Mouse (Mus musculus) embryo, embryonic 9.5 days (tissue): ENCODE results near the gene Arhgap17.

Experiments used
- DNase-seq: peaks from one replicate; pipeline ENCODE4 v3.0.0-alpha.2; 2017; ENCODE audit errors: extremely low spot score

Gene Arhgap17

DNA sequence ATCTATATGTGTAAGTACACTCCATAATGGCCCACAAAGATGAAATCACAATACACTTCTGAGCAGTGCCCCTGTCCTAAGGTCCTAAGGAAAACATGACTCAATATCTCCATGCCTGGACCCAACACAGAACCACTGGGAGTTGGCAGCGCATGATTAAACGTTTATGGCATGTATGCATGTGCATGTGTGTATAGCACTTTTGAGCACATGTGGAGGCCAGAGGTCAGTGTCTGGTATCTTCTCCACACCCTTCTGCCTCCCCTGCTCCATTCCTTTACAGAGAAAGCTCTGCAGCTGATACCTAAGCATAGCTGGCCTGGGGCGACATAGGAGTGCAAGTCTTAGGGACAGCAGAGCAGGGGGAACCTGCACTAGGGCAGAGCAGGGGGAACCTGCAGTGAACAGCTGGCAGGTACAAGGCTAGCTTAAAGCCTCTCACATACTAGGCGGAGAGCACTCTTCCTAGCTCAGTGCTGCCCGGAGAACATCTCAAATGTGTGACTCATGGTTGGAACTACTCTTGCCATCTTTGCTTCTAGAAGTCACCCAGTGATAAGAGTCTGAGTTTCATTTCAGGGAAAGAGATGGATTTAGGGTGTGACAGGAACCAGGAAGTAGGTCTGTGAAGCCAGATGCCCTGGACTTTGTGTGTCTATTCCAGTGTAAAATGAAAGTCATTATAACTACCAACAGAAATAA, 25.5 kb downstream of the Arhgap17 start:
- DNase-seq: no peak

DNA sequence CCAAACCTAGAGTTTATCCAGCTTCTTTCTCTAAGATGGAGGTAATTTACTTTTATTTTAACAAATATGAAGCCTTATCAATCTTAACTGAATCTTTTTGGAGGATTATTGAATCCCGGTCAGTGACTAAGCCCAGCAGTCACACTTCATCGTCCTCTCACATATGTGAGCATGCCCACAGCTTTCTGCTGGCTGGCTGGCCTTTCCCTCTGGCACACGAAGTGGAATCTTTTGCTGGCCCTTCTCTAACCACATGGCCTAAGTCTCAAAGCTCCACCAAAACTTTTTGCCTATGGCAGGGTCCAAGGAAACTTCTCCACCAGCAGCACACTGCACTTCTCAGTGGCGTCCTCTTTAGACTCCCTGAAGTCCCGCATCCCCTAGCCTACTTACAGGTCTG, 27.8 kb downstream of the Arhgap17 start:
- no peak for DNase-seq

DNA sequence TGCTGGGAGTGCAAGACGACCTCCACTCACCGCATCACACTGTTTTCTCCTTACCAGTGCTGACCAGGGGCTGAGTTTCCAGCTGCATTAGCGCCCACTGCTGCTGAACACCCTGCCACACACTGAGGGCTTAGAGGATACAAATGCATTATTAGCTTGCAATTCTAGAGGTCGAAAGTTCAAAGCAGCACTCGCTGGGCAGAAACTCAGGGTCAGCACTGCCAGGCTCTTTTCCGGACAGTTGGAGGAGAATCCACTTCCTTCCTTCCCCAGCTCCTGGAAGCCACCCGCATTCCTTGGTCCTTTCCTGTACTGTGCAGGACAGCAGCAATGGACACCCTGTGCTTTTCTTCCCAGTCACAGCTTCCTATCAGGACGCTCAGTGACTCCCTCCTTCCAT, 31.4 kb downstream of the Arhgap17 start:
- no peak for DNase-seq

- DNase-seq: no peak
These were observed 33.4 kb downstream of the Arhgap17 start for GRCm38 (mm10) chr7:123336322-123336721.

DNA sequence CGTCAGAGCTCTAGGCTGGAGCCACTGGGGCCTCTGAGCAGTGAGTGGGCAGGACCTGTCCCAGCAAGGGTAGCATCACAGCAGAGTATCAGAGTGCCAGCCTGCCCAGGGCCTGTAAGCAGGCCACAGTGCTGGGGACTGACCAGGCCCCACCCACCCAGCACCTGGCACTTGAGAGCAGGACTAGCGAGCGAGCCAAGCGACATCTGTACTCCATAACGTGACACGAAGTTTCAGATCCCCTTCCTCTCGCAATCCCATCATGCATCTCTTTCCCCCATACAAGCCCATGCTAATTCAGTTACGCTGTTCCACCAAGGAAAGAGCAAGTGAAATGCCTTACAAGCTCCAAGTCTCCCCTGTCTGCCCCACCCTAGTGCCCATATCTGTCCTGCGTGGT, 39.2 kb downstream of the Arhgap17 start:
- DNase-seq: no peak

- DNase-seq: no peak
These were observed 41.8 kb downstream of the Arhgap17 start for GRCm38 (mm10) chr7:123327909-123328308.

DNA sequence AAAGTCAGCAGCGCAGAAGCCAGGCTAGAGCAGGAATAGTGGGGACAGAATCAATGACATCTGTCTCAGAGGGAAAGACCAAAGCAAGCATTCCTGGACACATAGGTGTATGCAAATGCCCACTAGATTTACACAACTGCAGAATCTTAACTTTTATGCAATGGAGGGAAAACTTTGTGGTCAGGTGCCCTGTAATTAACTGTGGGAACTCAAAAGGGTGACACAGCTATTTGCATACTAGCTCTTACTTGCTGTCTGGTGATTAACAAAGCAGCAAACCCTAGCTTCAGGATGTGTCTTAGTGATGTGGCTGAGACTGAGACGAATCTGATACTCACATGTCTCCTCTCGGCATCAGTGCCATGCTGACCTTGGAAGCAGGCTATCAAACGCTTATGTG, 42.8 kb downstream of the Arhgap17 start:
- no peak for DNase-seq

GRCm38 (mm10) chr7:123326062-123326461, 43.7 kb downstream of the Arhgap17 start:
- DNase-seq: no peak

GRCm38 (mm10) chr7:123324105-123324504, 45.6 kb downstream of the Arhgap17 start:
- no peak for DNase-seq

DNA sequence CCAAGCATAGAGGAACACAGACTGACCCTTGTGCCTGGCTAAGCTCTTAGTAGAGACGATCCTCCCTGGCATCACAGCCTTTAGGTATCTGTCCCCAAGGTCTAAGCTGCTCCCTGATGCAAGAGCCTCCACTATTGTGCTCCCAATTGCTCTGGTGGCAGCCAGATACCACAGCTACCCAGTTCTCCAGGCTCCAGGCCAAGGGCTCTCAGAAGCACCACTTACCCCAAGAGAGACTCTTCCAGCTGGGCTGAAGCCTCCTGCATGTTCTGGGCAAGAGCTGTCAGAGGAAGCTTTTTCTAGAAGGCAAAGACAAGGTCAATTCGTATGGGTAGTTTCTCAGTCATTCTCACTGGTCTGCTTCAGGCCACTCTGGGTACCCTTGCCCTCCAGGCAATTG, 46.3 kb downstream of the Arhgap17 start:
- DNase-seq: no peak

DNA sequence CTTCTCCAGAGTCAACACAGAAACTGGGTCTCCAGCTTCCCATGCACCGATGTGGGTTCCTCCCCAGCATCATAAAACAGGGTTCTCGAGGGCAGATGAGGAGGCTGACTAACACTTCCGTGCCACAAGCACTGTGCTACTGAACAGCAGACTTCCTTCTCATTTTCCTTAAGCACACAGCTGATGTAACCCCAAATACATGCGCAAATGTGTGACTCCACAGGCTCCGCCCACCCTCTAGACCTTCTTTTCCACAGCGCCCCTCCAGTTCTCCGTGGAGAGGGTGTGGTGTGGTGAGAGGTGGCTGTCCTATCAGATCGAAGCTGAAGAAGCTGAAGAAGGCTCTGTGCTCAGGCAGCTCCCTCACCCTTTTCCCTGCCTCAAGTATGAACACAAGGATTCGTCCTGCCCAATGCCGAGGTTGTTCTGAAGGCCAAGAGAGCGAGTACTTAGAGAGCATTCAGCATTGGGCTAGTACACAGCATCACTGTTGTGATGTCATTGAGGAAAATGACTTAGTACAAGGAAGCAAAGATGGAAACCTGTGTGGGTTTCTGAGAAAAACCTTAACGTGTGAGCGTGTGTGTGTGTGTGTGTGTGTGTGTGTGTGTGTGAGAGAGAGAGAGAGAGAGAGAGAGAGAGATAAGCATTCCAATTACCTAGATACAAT, 47.1 kb downstream of the Arhgap17 start:
- DNase-seq: no peak

DNA sequence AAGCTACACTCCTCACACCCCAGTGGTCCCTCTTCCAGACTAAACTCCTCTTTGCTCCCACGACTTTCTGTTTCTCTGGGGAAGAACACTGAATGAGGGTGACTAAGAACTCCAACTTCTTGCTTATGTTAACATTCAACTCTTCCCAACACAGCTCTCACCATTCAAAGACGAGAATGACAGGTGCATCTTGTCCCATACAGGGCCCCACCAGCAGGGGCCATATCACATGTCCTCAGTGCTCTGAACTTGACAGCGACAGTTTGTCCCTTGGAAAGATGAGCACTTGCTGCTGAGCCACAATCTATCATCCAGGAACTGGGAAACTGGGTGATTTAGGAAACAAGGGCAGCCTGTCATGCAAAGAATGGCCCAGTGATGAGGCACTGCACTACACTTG, 57.0 kb downstream of the Arhgap17 start:
- DNase-seq: no peak

DNA sequence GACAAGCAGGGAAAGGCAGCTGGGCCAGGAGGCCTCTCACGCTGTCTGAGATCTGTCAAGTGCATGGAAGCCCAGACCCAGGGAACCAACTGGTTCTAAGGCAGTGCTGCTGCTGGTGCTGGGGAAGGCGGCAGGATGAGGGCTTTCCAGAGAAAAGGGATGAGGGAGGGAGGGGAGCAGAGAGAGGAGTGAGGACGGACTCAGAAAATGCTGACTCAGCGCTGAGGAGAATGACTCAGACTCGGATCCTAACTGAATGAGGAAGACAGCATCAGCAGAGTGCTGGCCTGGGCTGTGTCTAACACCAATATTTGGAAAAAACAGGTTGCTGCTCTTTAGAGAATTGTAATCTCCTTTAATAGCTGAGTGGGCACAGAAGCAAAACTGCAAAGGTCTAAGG, 57.9 kb downstream of the Arhgap17 start:
- DNase-seq: no peak

DNA sequence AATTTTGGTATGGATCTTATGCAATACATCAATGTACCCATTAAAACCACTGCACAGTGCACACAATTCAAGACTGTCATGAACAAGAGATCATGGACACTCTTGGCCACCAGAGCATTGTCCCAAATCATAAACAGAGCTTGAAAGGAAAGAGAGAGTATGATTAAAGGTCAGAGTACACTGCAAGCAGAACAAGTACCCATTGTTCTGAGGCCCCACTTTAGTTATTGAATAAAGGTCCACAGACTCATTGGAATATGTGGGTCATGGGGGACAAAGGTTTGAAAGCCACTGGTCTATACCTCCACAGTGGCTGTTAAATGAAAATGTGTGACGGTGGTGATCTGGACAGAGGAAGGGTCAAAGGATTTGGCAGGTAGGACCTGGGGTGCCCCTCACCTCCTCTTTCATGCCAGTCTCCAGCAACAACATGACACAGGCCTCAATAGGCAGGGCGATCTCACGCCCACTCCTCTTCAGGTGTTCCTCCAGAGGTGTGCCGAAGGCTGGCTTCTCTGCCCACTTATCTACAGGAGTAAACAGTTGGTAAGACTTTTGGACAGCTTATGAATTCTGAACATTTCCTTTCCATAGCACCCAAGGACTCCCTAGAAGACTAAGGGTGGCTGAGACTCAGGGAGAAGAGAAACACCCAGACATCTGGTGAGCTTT, 61.7 kb downstream of the Arhgap17 start:
- no peak for DNase-seq

DNA sequence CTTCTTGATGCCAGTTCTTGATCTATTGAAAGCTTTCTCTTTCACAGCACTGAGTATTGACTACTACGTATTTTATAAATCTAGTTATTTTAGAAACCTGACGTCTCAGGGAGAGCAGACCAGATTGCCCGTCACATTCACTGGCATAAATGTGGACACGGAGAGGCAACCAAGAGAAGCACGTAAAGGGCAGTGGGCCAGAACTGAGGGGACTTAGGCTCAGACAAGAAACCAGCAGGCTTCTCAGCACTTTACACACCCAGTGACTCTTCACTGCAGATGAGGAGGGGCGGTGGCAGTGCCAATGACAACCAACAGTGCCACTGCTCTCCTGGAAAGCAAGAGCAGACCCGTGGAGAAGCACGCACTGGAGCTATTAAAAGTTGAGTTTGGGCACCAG, 62.5 kb downstream of the Arhgap17 start:
- DNase-seq: no peak

- no peak for DNase-seq
These were observed 64.3 kb downstream of the Arhgap17 start for GRCm38 (mm10) chr7:123305397-123305796.

DNA sequence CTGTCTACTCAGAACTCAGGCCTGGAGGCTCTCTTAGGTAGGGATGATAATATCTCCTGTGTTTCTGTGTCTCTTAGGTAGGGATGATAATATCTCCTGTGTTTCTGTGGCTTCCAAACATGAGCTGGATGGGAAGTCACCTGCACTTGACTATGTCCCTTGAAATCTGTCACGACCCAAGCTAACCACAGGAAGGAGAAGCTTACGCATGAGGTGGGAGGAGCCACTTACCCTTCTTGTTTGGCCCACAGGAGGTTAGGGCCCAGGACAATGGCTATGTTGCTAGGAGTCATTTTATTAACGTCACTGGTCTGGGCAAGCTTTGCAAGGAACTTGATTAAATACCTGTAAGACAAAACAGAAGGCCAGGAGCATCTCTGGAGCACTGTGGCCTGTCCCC, 69.5 kb downstream of the Arhgap17 start:
- DNase-seq: no peak

DNA sequence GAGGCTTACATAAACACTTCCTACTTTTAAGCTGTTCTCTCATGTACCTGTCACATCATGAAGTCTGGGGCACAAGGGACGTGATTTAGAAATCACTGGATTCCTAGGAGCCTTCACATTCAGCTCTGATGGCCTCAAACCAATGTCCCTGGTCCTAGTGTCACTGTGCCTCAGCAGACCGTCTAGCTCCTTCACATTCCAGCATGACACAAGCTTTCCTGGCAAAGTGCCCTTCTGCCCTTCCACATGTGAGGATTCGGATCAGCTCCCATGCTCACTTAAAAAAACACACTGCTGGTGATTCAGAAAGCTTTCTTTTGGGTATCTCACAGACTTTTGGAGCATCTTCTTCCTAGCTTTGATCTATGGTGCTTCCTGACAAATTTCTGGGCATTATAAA, 71.5 kb downstream of the Arhgap17 start:
- DNase-seq: no peak

DNA sequence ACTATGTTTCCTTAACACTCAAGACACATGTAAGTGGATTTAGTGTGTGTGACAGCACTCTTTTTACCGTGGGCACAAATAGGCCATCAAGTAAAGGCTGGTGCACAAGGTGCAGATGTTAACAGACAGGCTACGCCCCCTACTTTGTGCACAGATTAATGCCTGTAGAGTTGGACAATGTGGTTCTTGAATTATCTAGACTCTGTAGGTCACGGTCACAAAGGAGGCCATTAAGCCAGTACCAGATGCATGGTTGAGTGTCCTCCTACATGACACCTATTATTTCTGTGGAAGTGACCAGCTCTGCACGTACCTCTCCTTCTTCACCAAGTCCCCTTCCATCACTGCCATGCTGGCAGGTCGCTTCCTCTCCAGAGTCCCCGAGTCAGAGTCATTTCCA, 73.6 kb downstream of the Arhgap17 start:
- no peak for DNase-seq

DNA sequence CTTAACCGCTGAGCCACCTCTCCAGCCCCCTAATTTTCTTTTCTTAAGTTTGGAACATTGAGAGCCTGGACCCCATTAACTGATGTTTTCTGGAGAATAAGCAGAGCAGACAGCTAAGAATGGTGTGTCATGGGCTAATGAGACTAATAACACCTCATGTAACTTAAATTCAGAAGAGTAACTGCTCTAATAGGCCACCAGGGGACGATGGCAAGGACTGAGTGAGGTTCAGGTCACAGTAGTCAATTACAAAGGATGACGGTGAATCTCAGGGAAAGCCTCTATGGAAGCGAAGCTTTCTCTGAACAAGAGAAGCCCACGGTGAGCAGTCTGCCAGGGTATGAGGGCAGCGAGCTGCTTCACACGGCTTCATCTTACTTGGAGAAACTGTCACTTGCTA, 74.3 kb downstream of the Arhgap17 start:
- DNase-seq: no peak

DNA sequence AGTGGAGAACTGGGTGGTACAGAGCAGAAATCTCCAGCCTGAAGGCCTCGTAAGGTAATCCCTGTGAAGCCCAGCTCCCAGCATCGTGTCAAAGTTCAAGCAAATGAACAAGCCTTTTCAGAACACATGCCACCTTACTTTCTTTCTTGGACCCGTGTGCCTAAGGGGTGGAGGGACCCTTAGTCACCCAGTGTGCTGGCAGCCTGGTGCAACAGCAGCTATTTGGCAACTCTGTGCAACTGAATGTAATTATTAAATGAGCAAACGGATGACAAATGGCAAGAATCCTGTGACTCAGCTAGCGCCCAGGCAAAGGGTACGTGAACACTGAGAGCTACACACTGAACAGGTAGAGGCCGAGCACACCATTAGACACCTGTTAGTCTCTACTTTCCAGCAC, 75.8 kb downstream of the Arhgap17 start:
- no peak for DNase-seq

DNA sequence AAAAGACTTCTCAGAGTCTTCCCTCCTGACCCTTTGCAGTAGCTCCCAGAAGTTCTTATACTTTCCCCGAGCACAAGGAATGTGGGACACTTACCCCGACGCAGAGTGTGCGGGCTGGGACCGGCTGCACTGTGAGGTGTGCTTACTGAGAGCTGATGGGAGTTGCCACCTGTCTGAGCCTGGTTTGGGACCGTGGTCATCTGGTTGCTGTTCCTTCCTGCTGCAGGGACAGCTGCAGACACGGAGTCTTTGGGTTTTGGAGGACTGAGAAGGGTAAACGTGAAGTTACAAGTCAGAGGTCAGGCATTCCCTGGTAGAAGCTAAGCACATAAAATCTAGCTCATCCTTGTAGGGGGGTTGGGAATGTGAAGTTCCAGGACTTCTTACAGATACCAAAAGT, 77.8 kb downstream of the Arhgap17 start:
- DNase-seq: no peak

- DNase-seq: no peak
These were observed 80.5 kb downstream of the Arhgap17 start for GRCm38 (mm10) chr7:123289176-123289575.
